Mouse (Mus musculus) spleen, adult 2 months (tissue): ENCODE measurements around the gene Tm9sf2.

Experiments
- CTCF ChIP-seq: fragments of 200-500 bp; IDR thresholded peaks from 2 replicates; pipeline ENCODE4 v1.5.1; 2011; ENCODE audit warnings: mild to moderate bottlenecking, inconsistent platforms; ENCODE audit not compliant: insufficient read depth, insufficient read length, insufficient replicate concordance; ENCODE audit errors: extremely low read depth
- POLR2A ChIP-seq: fragments of 200-500 bp; IDR thresholded peaks from 2 replicates; pipeline ENCODE4 v1.6.1; 2011; ENCODE audit warnings: low read depth, low read length, inconsistent platforms

DNA sequence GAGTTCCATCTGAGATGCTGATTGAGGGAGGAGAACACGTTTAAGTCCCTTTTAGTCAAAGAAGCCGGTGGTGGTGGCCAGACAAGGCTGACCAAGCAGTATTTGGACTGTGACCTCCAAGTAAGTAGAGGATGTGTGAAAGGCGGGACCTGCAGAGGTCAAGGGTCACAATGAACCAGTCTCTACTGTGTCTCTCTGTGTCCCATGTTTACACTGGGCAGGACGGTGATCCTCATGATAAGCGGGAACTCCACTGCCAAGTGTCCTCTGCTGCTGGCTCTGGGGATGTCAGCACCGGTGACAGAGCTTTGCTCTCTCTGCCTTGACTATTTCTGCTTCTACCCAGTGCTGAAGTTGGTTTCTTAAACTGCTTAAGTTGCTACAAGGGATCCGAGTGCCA, 64.2 kb downstream of the Tm9sf2 start:
- TF ChIP-seq CTCF, result no peak
- TF ChIP-seq POLR2A, result no peak
